Mouse (Mus musculus) thymus, adult 2 months (tissue): ENCODE measurements at regions not wholly inside any gene's neighbourhood (a gene's known extent, or its start where the extent isn't known, plus 50 kb on each side); places are given as distances from the start of the nearest gene placed in this dataset.

Experiments
- CTCF ChIP-seq: fragments of 200-500 bp; IDR thresholded peaks from 2 replicates; pipeline ENCODE4 v1.5.1; 2012; ENCODE audit warnings: mild to moderate bottlenecking, control low read depth, low read length, moderate library complexity, borderline replicate concordance; ENCODE audit not compliant: control insufficient read depth, poor library complexity, insufficient read depth; ENCODE audit errors: extremely low read depth
- POLR2A ChIP-seq: fragments of 200-500 bp; IDR thresholded peaks from 2 replicates; pipeline ENCODE4 v1.6.1; 2012; ENCODE audit warnings: mild to moderate bottlenecking, low read length, control low read depth, moderate library complexity; ENCODE audit not compliant: control insufficient read depth, poor library complexity, insufficient read depth; ENCODE audit errors: extremely low read depth

DNA sequence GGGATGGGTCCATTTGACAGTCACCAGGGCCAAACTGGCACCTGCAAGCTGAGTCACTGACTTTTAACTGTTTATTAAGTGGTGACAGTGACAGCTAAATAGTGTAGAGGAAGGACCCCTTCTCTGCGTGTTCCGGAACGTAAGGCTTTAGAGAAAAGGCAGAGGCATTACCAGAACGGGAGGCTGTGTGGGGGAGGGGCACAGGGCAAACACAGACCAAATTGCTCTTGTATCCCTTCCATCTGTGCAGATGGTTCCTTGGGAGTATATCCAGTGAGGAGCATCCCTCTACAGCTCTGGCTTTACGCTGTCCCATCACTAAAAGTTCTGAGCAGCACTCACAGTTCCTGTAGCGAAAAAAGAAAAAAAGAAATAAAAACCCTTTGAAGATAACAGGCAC lies 368.1 kb downstream of the Rnf144a start:
- TF ChIP-seq CTCF (no peak), POLR2A (no peak)
